Mouse (Mus musculus): Measurements from ENCODE around the gene Krtap1-4.
"Not testable (repeated sequence)": the region's sequence is repeated elsewhere in the genome, so short reads cannot be mapped to it uniquely, and the experiment has no call there.

Gene Krtap1-4

DNA sequence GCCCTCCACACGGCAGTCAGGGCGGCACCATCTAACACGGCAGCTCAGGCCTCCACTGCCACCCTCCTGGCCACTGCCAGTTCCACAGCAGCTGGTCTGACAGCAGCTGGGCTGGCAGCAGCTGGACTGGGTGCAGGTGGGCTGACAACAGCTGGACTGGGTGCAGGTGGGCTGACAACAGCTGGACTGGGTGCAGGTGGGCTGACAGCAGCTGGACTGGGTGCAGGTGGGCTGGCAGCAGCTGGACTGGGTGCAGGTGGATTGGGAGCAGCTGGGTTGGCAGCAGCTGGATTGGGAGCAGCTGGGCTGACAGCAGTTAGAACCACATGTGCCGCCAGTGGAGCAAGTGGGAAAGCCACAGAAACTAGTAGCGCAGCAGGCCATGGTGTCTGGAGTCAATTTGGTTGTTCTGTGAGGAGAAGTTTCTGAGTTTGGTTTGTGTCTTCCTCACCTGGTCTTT is at the start of gene Krtap1-4:
Krtap1-4 (minus strand) TSS at position 410 of the 460 bp plus-strand sequence.
- no peak for DNase-seq (ENCODE audit: low spot score)

DNA sequence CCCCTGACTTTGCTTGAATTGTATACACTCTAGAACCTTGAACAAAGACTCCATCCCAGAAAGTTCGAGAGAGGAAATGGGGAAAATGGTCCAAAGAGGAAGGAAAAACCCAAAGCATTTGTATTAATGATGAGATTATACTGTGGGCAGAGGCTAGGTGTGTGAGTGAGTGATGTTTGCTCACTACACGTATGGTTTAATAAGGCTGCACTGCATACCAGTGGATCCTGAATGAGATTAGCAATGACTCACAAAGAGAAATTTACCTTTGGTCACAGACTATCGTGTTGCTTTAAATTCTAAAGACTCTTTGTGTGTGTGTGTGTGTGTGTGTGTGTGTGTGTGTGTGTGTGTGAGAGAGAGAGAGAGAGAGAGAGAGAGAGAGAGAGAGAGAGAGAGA is 47.4 kb upstream of the Krtap1-4 start:
- no peak for DNase-seq (ENCODE audit: low spot score)

DNA sequence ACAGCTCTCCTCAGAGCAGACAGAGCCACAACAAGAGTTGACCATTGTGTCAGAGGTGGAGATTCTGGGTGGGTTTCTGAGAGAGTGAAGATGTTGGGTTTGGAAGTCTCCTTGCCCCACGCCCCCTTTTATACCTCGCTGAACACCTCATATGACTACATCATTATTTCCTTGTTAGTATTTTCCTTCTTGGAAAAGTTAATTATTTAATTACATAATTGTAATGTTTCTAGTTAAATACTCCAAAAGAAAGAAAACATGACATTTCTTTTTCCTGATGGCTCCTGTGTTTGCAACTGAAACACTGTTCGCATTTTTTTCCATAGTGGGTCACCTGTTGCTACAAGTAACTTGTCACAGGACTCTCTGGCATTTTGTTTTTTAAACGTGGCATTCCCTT is 44.7 kb upstream of the Krtap1-4 start, which contains the start of gene Krtap4-1:
Krtap4-1 (minus strand) TSS at position 101 of the 400 bp plus-strand sequence.
- no peak for DNase-seq (ENCODE audit: low spot score)

GRCm38 (mm10) chr11:99620335-99620734 is 36.9 kb upstream of the Krtap1-4 start, which contains the start of gene Gm11562:
Gene Gm11562, minus strand, starts transcription at chr11:99620435.
- DNase-seq (ENCODE audit: low spot score) = no peak

- no peak for DNase-seq (ENCODE audit: low spot score)
Observed at GRCm38 (mm10) chr11:99614796-99615363, 31.4 kb upstream of the Krtap1-4 start, which contains the start of gene Krtap2-4. Gene Krtap2-4, minus strand, starts transcription at chr11:99614846.

GRCm38 (mm10) chr11:99610089-99610488 is 26.6 kb upstream of the Krtap1-4 start, which contains the start of gene Gm11937:
Gene Gm11937, minus strand, starts transcription at chr11:99610189.
- DNase-seq (ENCODE audit: low spot score) = not testable (repeated sequence)

DNA sequence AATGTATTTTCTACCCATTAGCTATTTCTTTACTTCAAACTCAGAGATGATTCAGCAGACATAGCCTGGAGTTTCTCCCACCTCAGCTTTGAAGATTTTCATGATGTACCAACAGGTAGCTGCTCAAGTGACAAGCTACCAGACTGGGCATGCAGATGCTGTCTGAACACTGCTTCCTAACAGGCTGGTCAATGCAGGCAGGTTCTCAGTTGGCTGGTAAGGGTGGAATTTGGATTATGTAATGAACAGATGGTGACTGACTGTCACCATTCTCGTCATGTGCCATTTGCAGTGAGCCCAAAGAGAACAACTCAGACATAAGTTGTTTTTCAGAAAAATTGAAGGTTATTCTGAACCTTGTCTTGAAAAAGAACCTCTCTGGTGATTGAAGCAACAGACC is 25.7 kb upstream of the Krtap1-4 start:
- DNase-seq (ENCODE audit: low spot score) = no peak

GRCm38 (mm10) chr11:99603208-99603607 is 19.8 kb upstream of the Krtap1-4 start, which contains the start of gene Gm11938:
Gene Gm11938, minus strand, starts transcription at chr11:99603308.
- DNase-seq (ENCODE audit: low spot score) = not testable (repeated sequence)

DNA sequence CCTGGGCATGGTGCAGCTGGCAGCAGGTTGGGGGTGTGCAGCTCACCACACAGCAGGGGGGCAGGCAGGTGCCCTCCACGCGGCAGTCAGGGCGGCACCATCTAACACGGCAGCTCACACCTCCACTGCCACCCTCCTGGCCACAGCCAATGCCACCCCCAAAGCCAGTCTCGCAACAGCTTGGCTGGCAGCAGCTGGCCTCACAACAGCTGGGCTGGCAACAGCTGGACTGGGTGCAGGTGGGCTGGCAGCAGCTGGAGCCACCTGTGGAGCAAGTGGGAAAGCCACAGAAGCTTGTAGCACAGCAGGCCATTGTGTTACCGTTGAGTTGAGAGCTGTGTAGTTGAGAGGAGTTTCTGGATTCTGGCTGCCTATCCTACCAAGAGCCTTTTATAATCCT is 14.3 kb upstream of the Krtap1-4 start, which contains the start of gene Krtap9-3:
Krtap9-3 (minus strand) TSS at position 364 of the 400 bp plus-strand sequence.
- DNase-seq (ENCODE audit: low spot score) = not testable (repeated sequence)

DNA sequence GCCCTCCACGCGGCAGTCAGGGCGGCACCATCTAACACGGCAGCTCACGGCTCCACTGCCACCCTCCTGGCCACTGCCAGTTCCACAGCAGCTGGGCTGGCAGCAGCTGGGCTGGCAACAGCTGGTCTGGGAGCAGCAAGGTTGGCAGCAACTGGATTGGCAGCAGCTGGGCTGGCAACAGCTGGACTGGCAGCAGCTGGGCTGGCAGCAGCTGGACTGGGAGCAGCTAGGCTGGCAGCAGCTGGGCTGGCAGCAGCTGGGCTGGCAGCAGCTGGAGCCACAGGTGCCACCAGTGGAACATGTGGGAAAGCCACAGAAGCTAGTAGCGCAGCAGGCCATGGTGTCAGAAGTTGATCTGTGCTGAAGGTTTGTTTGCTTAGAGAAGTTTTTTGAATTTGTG is 7.5 kb upstream of the Krtap1-4 start, which contains the start of gene Krtap1-3:
Krtap1-3 (minus strand) TSS at position 359 of the 400 bp plus-strand sequence.
- DNase-seq (ENCODE audit: low spot score) = peak; percentile 10

- no peak for DNase-seq (ENCODE audit: low spot score)
Observed at GRCm38 (mm10) chr11:99585096-99585495, 1.6 kb upstream of the Krtap1-4 start.

GRCm38 (mm10) chr11:99581564-99581963 is 1.9 kb downstream of the Krtap1-4 start:
- DNase-seq (ENCODE audit: low spot score) = no peak

DNA sequence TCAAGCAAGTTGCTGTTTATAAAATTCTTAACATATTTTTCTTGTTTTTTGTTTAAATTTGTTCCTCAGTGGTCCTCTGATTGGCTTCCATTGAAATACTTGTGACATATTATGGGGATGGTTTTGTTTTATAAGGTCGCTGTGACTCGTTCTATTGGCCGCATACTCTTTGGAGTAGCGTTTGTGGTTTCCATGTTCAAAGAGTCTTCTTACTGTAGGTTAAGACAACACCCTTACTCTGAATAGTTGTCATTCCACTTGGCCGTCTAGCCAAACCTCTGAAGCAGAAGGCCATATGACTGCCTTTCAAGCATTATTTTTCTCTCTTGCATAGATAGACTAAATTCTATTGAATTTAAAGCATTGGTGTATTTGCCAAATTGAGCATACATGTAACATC is 2.4 kb downstream of the Krtap1-4 start:
- no peak for DNase-seq (ENCODE audit: low spot score)

GRCm38 (mm10) chr11:99580636-99581035 is 2.8 kb downstream of the Krtap1-4 start, which contains the start of gene Krtap1-5:
Gene Krtap1-5, minus strand, starts transcription at chr11:99581016.
- DNase-seq (ENCODE audit: low spot score) = no peak

GRCm38 (mm10) chr11:99574106-99574505 is 9.3 kb downstream of the Krtap1-4 start:
- DNase-seq (ENCODE audit: low spot score) = peak; percentile 40

GRCm38 (mm10) chr11:99573164-99573563 is 10.3 kb downstream of the Krtap1-4 start:
- no peak for DNase-seq (ENCODE audit: low spot score)

DNA sequence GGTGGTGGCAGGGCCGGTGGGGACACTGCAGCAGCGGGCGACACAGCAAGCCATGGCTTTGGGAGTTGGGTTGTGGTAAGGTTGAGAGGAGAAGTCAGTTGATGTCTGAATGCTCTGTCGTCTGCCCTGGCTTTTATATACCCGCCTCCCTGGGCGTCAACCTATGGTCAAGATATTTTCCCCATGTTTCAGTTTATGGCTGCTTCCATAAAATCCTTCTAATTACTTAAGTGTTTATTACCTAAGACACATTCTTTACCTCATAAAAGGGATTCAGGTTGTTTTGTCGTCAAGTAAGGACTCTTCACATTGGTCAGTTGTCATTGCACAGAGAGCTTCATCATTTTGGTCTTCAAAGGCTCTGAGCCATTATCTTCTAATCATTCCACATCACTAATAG is 16.9 kb downstream of the Krtap1-4 start, which contains the start of gene Krtap3-1:
Krtap3-1 (minus strand) TSS at position 101 of the 400 bp plus-strand sequence.
- DNase-seq (ENCODE audit: low spot score) = no peak

DNA sequence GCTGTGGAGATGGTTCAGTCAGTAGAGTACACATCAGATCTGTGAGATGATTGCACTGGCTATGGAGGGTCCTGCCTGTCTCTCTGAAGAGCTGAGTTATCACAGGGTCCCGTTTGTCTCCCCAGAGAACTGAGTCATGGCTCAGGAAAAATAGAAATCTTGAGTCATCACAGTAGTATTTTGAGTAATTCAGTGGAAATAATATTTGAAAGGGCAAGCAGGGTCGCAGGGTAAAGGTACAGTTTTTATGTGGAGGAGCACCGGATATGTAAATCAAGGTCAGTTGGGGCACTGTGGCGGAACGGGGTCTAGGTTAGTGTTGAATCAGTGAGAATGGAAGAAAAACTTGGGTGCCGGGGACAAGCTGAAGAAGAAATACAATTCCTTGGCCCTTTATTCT is 20.9 kb downstream of the Krtap1-4 start:
- DNase-seq (ENCODE audit: low spot score) = no peak

- no peak for DNase-seq (ENCODE audit: low spot score)
Observed at GRCm38 (mm10) chr11:99559366-99559765, 24.1 kb downstream of the Krtap1-4 start, which contains the start of gene Gm11939. Gene Gm11939, minus strand, starts transcription at chr11:99559466.

- DNase-seq (ENCODE audit: low spot score) = no peak
Observed at GRCm38 (mm10) chr11:99557976-99558745, 25.3 kb downstream of the Krtap1-4 start.

DNA sequence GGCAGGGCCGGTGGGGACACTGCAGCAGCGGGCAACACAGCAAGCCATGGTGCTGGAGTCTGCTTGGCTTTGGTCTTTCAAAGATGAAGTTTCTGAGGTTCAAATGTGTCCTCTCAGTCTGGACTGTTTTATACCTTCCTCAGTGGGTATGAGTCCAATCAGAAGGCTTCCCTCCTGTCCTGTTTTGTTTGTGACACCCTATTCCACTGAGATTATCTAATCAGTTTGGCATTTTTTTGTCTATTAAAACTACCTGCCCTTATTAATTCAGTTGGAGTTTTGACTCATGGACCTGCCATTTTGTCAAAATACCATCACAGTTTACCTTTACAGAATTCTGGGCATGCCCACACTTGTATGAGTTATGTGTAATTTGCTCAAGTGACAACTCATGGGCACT is 26.7 kb downstream of the Krtap1-4 start, which contains the start of gene Krtap3-2:
Krtap3-2 (minus strand) TSS at position 101 of the 400 bp plus-strand sequence.
- DNase-seq (ENCODE audit: low spot score) = no peak

DNA sequence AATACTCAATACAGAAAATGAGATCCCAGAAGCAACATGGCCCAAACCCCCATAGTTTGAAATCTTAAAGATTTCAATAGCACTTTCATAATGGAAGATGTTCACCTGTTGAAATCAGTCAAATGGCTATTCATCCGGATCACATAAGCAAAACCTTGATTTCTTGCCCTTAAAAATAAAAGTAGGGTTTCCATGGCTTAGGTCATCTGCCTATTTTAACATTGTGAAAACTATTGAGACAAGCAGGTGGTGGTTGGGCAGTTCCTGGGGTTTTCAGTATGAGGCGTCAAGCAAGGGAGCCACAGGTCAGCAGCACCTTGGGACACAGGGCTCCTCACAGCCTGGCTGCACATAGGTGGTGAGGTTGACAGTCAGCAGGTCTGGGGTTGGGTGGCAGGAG is 27.3 kb downstream of the Krtap1-4 start:
- no peak for DNase-seq (ENCODE audit: low spot score)
